Mouse (Mus musculus) embryonic facial prominence, embryonic 13.5 days (tissue): ENCODE data around the gene Trappc10. TPM values are rescaled to one million over a fixed set of nuclear protein-coding genes. Genes with fewer than 3 reads are reported as not detected.

ENCODE experiments used
- ATAC-seq: fragments of 200-750 bp; cut with Nextera tagmentation; 2 replicates; pipeline ENCODE4 v1.8.0; 2017; ENCODE audit warnings: low read depth; ENCODE audit not compliant: insufficient number of reproducible peaks, insufficient read depth, low FRiP score, low TSS enrichment
- H3K27ac ChIP-seq: fragments of 300-500 bp; sonication (generic); 2 replicates; pipeline ENCODE4 v1.5.1; 2015; ENCODE audit warnings: moderate library complexity, mild to moderate bottlenecking, inconsistent platforms
- H3K27me3 ChIP-seq: fragments of 300-500 bp; sonication (generic); 2 replicates; pipeline ENCODE4 v1.6.1; 2015; ENCODE audit warnings: mild to moderate bottlenecking, inconsistent platforms
- H3K36me3 ChIP-seq: fragments of 300-500 bp; sonication (generic); 2 replicates; pipeline ENCODE4 v1.6.1; 2015; ENCODE audit warnings: mild to moderate bottlenecking, inconsistent platforms
- H3K4me1 ChIP-seq: fragments of 300-500 bp; sonication (generic); 2 replicates; pipeline ENCODE4 v1.6.1; 2015; ENCODE audit warnings: inconsistent platforms
- H3K4me2 ChIP-seq: fragments of 300-500 bp; sonication (generic); 2 replicates; pipeline ENCODE4 v1.6.1; 2015; ENCODE audit warnings: moderate library complexity, mild to moderate bottlenecking, inconsistent platforms
- H3K4me3 ChIP-seq: fragments of 300-500 bp; sonication (generic); 2 replicates; pipeline ENCODE4 v1.5.1; 2015; ENCODE audit warnings: mild to moderate bottlenecking, inconsistent platforms
- H3K9ac ChIP-seq: fragments of 300-500 bp; sonication (generic); 2 replicates; pipeline ENCODE4 v1.6.1; 2015; ENCODE audit warnings: mild to moderate bottlenecking, inconsistent platforms
- H3K9me3 ChIP-seq: fragments of 300-500 bp; sonication (generic); 2 replicates; pipeline ENCODE4 v1.6.1; 2016; ENCODE audit warnings: inconsistent platforms
- WGBS: fragments of 180-500 bp; shearing (Covaris S2); methylation state at CpG from one replicate; pipeline ENCODE4 v1.1.7; 2015; ENCODE audit warnings: mixed read lengths; 5-methylcytosine and 5-hydroxymethylcytosine counted together
- polyA plus RNA-seq: library from polyadenylated mRNA; unstranded; fragments of >200 nt; fragmentation: Nextera tagmentation; extraction: Ambion mirVana; gene quantifications from 2 replicates; pipeline ENCODE4 v1.2.1, GENCODE M21; 2015

Gene Trappc10
- polyA plus RNA-seq, 1 experiment from 2014 or later = 12.0 TPM

GRCm38 (mm10) chr10:78255646-78256059 lies 11.2 kb upstream of the Trappc10 start:
- WGBS = 71% methylated on average over 4 of the region's 4 CpGs
- Histone ChIP-seq H3K4me1 (peaks cover 11% of the 10 kb centered on the region), H3K9me3 (no peaks in the 10 kb centered on the region), H3K27ac (no peak overlapping the region), H3K36me3 (no peaks in the 10 kb centered on the region), H3K9ac (no peak overlapping the region), H3K4me3 (no peak overlapping the region), H3K4me2 (no peak overlapping the region), H3K27me3 (no peaks in the 10 kb centered on the region)
- ATAC-seq = no peak

- Histone ChIP-seq H3K4me1 (peaks cover 16% of the 10 kb centered on the region), H3K36me3 (no peaks in the 10 kb centered on the region), H3K27me3 (no peaks in the 10 kb centered on the region), H3K9me3 (no peaks in the 10 kb centered on the region), H3K27ac (no peak overlapping the region), H3K4me3 (no peak overlapping the region), H3K4me2 (no peak overlapping the region), H3K9ac (no peak overlapping the region)
- WGBS = 82% methylated on average over 3 of the region's 3 CpGs
- ATAC-seq = no peak
These were observed 2.8 kb upstream of the Trappc10 start for GRCm38 (mm10) chr10:78247206-78247605.

GRCm38 (mm10) chr10:78246725-78247124 lies 2.3 kb upstream of the Trappc10 start:
- Histone ChIP-seq H3K4me2 (no peak overlapping the region), H3K4me1 (peaks cover 16% of the 10 kb centered on the region)
- 81% methylated on average over 4 of the region's 4 CpGs for WGBS

GRCm38 (mm10) chr10:78245225-78245547 lies 745 bp upstream of the Trappc10 start:
- WGBS = 17% methylated on average over 7 of the region's 7 CpGs
- no peaks in the 10 kb centered on the region for H3K27me3 ChIP-seq
- no peaks in the 10 kb centered on the region for H3K9me3 ChIP-seq
- H3K4me2 ChIP-seq = peak overlapping the region; percentile 94
- peak overlapping the region; percentile 83 for H3K4me3 ChIP-seq
- peak overlapping the region; percentile 87 for H3K9ac ChIP-seq
- ATAC-seq = no peak
- H3K4me1 ChIP-seq = peaks cover 16% of the 10 kb centered on the region
- H3K36me3 ChIP-seq = no peaks in the 10 kb centered on the region
- no peak overlapping the region; the same call in 1 of the 2 replicates for H3K27ac ChIP-seq

More at GRCm38 (mm10) chr10:78246725-78247124, 2.3 kb upstream of the Trappc10 start:
- Histone ChIP-seq H3K36me3 (no peaks in the 10 kb centered on the region), H3K27me3 (no peaks in the 10 kb centered on the region), H3K27ac (no peak overlapping the region), H3K4me3 (no peak overlapping the region), H3K9me3 (no peaks in the 10 kb centered on the region), H3K9ac (no peak overlapping the region)
- ATAC-seq = no peak

GRCm38 (mm10) chr10:78244058-78244437 lies 393 bp downstream of the Trappc10 start:
- 0 out of 2 replicates have a peak overlapping the region, but pooled peaks have one; percentile 12 for H3K27ac ChIP-seq
- WGBS = under 1% methylated on average over 24 of the region's 33 CpGs
- no peaks in the 10 kb centered on the region; the same call in 1 of the 2 replicates for H3K36me3 ChIP-seq

GRCm38 (mm10) chr10:78238926-78239325 lies 5.5 kb downstream of the Trappc10 start:
- no peaks in the 10 kb centered on the region for H3K27me3 ChIP-seq
- no peak for ATAC-seq
- no peak overlapping the region for H3K4me2 ChIP-seq
- H3K36me3 ChIP-seq = no peaks in the 10 kb centered on the region; the same call in none of the 2 replicates
- H3K9ac ChIP-seq = no peak overlapping the region
- H3K27ac ChIP-seq = no peak overlapping the region
- no peaks in the 10 kb centered on the region for H3K9me3 ChIP-seq
- WGBS = 90% methylated on average over 6 of the region's 6 CpGs
- no peak overlapping the region for H3K4me3 ChIP-seq
- H3K4me1 ChIP-seq = peaks cover 12% of the 10 kb centered on the region

More at GRCm38 (mm10) chr10:78244058-78244437, 393 bp downstream of the Trappc10 start:
- Histone ChIP-seq H3K27me3 (no peaks in the 10 kb centered on the region), H3K9ac (peak overlapping the region; percentile 87), H3K4me2 (peak overlapping the region; percentile 94), H3K4me1 (peaks cover 16% of the 10 kb centered on the region), H3K4me3 (peak overlapping the region; percentile 83), H3K9me3 (no peaks in the 10 kb centered on the region)
- peak; percentile 40; the same call in 1 of the 2 replicates for ATAC-seq

- peaks cover 6% of the 10 kb centered on the region for H3K4me1 ChIP-seq
- H3K9ac ChIP-seq = no peak overlapping the region
- no peak overlapping the region for H3K4me3 ChIP-seq
- no peak overlapping the region for H3K27ac ChIP-seq
- WGBS = 91% methylated on average over 5 of the region's 5 CpGs
- no peak overlapping the region for H3K4me2 ChIP-seq
- ATAC-seq = no peak
- H3K27me3 ChIP-seq = no peaks in the 10 kb centered on the region
- H3K9me3 ChIP-seq = no peaks in the 10 kb centered on the region
- H3K36me3 ChIP-seq = no peaks in the 10 kb centered on the region; the same call in none of the 2 replicates
These were observed 6.1 kb downstream of the Trappc10 start for GRCm38 (mm10) chr10:78238297-78238696.

- Histone ChIP-seq H3K27ac (no peak overlapping the region), H3K4me3 (no peak overlapping the region), H3K9me3 (no peaks in the 10 kb centered on the region), H3K4me2 (no peak overlapping the region), H3K4me1 (peaks cover under 1% of the 10 kb centered on the region), H3K36me3 (no peaks in the 10 kb centered on the region; the same call in none of the 2 replicates), H3K27me3 (no peaks in the 10 kb centered on the region), H3K9ac (no peak overlapping the region)
- ATAC-seq = no peak
- 88% methylated on average over 6 of the region's 6 CpGs for WGBS
These were observed 6.6 kb downstream of the Trappc10 start for GRCm38 (mm10) chr10:78237809-78238208.

GRCm38 (mm10) chr10:78236885-78237629 lies 7.4 kb downstream of the Trappc10 start:
- WGBS = 78% methylated on average over 8 of the region's 8 CpGs
- H3K9ac ChIP-seq = no peak overlapping the region
- no peaks in the 10 kb centered on the region for H3K9me3 ChIP-seq
- no peaks in the 10 kb centered on the region; the same call in none of the 2 replicates for H3K36me3 ChIP-seq
- H3K4me3 ChIP-seq = no peak overlapping the region
- H3K27me3 ChIP-seq = no peaks in the 10 kb centered on the region
- no peaks in the 10 kb centered on the region for H3K4me1 ChIP-seq
- H3K27ac ChIP-seq = no peak overlapping the region
- no peak overlapping the region for H3K4me2 ChIP-seq
- ATAC-seq = no peak

- Histone ChIP-seq H3K27me3 (no peaks in the 10 kb centered on the region), H3K36me3 (peaks cover 19% of the 10 kb centered on the region), H3K4me2 (no peak overlapping the region), H3K4me1 (no peaks in the 10 kb centered on the region), H3K9me3 (no peaks in the 10 kb centered on the region), H3K9ac (no peak overlapping the region), H3K4me3 (no peak overlapping the region), H3K27ac (no peak overlapping the region)
- no peak for ATAC-seq
- 93% methylated on average over 6 of the region's 6 CpGs for WGBS
These were observed 10.7 kb downstream of the Trappc10 start for GRCm38 (mm10) chr10:78233756-78234155.

- H3K4me2 ChIP-seq = no peak overlapping the region
- H3K27me3 ChIP-seq = no peaks in the 10 kb centered on the region
- H3K27ac ChIP-seq = no peak overlapping the region
- H3K4me3 ChIP-seq = no peak overlapping the region
- no peaks in the 10 kb centered on the region for H3K9me3 ChIP-seq
- no peaks in the 10 kb centered on the region for H3K4me1 ChIP-seq
- ATAC-seq = no peak
- WGBS = 90% methylated on average over 5 of the region's 5 CpGs
- peaks cover 25% of the 10 kb centered on the region for H3K36me3 ChIP-seq
- H3K9ac ChIP-seq = no peak overlapping the region
These were observed 11.3 kb downstream of the Trappc10 start for GRCm38 (mm10) chr10:78233161-78233560.

- no peaks in the 10 kb centered on the region for H3K27me3 ChIP-seq
- no peak overlapping the region for H3K27ac ChIP-seq
- WGBS = 87% methylated on average over 4 of the region's 4 CpGs
- no peak overlapping the region for H3K4me3 ChIP-seq
- no peak for ATAC-seq
- H3K9me3 ChIP-seq = no peaks in the 10 kb centered on the region
- 0 out of 2 replicates have a peak overlapping the region, but pooled peaks have one; percentile 6 for H3K9ac ChIP-seq
- H3K36me3 ChIP-seq = peaks cover 30% of the 10 kb centered on the region
- no peaks in the 10 kb centered on the region for H3K4me1 ChIP-seq
- H3K4me2 ChIP-seq = no peak overlapping the region
These were observed 12.0 kb downstream of the Trappc10 start for GRCm38 (mm10) chr10:78232301-78232980.
